Mouse (Mus musculus): ENCODE data around the gene Msn.

Msn gene

GRCm38 (mm10) chrX:96095509-96096499 is at the start of gene Msn:
Gene Msn, plus strand, starts transcription at chrX:96096042.
- DNase-seq (ENCODE audit: extremely low read depth, insufficient read length, low spot score), result peak; percentile 84

GRCm38 (mm10) chrX:96052798-96053197 is 43.0 kb upstream of the Msn start:
- DNase-seq (ENCODE audit: extremely low read depth, insufficient read length, low spot score), result peak; percentile 3

GRCm38 (mm10) chrX:96077747-96078146 is 18.1 kb upstream of the Msn start:
- DNase-seq (ENCODE audit: extremely low read depth, insufficient read length, low spot score), result no peak

GRCm38 (mm10) chrX:96086259-96086658 is 9.6 kb upstream of the Msn start:
- no peak for DNase-seq (ENCODE audit: extremely low read depth, insufficient read length, low spot score)

GRCm38 (mm10) chrX:96096513-96097210 is 820 bp downstream of the Msn start:
- DNase-seq (ENCODE audit: extremely low read depth, insufficient read length, low spot score), result peak; percentile 68

- DNase-seq (ENCODE audit: extremely low read depth, insufficient read length, low spot score), result no peak
Observed at GRCm38 (mm10) chrX:96097491-96097970, 1.7 kb downstream of the Msn start.

GRCm38 (mm10) chrX:96099003-96099402 is 3.2 kb downstream of the Msn start:
- DNase-seq (ENCODE audit: extremely low read depth, insufficient read length, low spot score), result no peak

- DNase-seq (ENCODE audit: extremely low read depth, insufficient read length, low spot score), result peak; percentile 27
Observed at GRCm38 (mm10) chrX:96107427-96108291, 11.8 kb downstream of the Msn start.

GRCm38 (mm10) chrX:96113106-96113634 is 17.3 kb downstream of the Msn start:
- DNase-seq (ENCODE audit: extremely low read depth, insufficient read length, low spot score), result no peak

GRCm38 (mm10) chrX:96115501-96115900 is 19.7 kb downstream of the Msn start:
- DNase-seq (ENCODE audit: extremely low read depth, insufficient read length, low spot score), result no peak

GRCm38 (mm10) chrX:96117366-96117765 is 21.5 kb downstream of the Msn start:
- DNase-seq (ENCODE audit: extremely low read depth, insufficient read length, low spot score), result no peak

- no peak for DNase-seq (ENCODE audit: extremely low read depth, insufficient read length, low spot score)
Observed at GRCm38 (mm10) chrX:96119997-96120396, 24.2 kb downstream of the Msn start.

GRCm38 (mm10) chrX:96121912-96122311 is 26.1 kb downstream of the Msn start:
- DNase-seq (ENCODE audit: extremely low read depth, insufficient read length, low spot score), result peak; percentile 79

GRCm38 (mm10) chrX:96126803-96127202 is 31.0 kb downstream of the Msn start:
- no peak for DNase-seq (ENCODE audit: extremely low read depth, insufficient read length, low spot score)

- DNase-seq (ENCODE audit: extremely low read depth, insufficient read length, low spot score), result peak; percentile 33
Observed at GRCm38 (mm10) chrX:96130139-96130538, 34.3 kb downstream of the Msn start.

GRCm38 (mm10) chrX:96130663-96131062 is 34.8 kb downstream of the Msn start:
- DNase-seq (ENCODE audit: extremely low read depth, insufficient read length, low spot score), result no peak

GRCm38 (mm10) chrX:96133260-96133659 is 37.4 kb downstream of the Msn start:
- DNase-seq (ENCODE audit: extremely low read depth, insufficient read length, low spot score), result peak; percentile 56

GRCm38 (mm10) chrX:96134243-96134661 is 38.4 kb downstream of the Msn start:
- peak; percentile 52 for DNase-seq (ENCODE audit: extremely low read depth, insufficient read length, low spot score)

GRCm38 (mm10) chrX:96134840-96135580 is 39.2 kb downstream of the Msn start:
- DNase-seq (ENCODE audit: extremely low read depth, insufficient read length, low spot score), result peak; percentile 60

All from 3134 (cell line).